ENCODE assay signal across 20 mouse cellular contexts in genomic region chr3:51490088-51490753, GRCm38 (mm10). TPM values are rescaled to one million over a fixed set of nuclear protein-coding genes. Genes with fewer than 3 reads are reported as not detected.
DNase-seq lines count a peak whose midpoint lies in the region; ATAC-seq and TF ChIP-seq lines count a peak whose summit lies in the region.
"Had no signal": no experiment of that assay in that cellular context is flagged by ENCODE, and none has a peak within 500 bp of the region (broad histone marks: within the 10 kb centered on the region; RNA-seq: fewer than 3 reads in every experiment).

No protein-coding gene starts in this region.

- no peaks in the 10 kb centered on the region for H3K9me3 ChIP-seq in forebrain, postnatal 0 days (ENCODE audit: low read length)
- H3K9me3 ChIP-seq in forebrain, embryonic 12.5 days: no peaks in the 10 kb centered on the region
- no peaks in the 10 kb centered on the region for H3K9me3 ChIP-seq in neural tube, embryonic 14.5 days (ENCODE audit: control insufficient read depth, low read length)
- no peaks in the 10 kb centered on the region for H3K9me3 ChIP-seq in intestine, embryonic 15.5 days
- H3K9me3 ChIP-seq: forebrain, embryonic 13.5 days; G1E; heart, embryonic 15.5 days had no signal

- H3K27ac ChIP-seq in forebrain, postnatal 0 days (ENCODE audit: low read depth, low read length): peak overlapping the region; percentile 69; the same call in 1 of the 2 replicates
- H3K27ac ChIP-seq in forebrain, embryonic 12.5 days: no peak overlapping the region
- peak overlapping the region; percentile 79 for H3K27ac ChIP-seq in layer of hippocampus, adult 2 months
- H3K27ac ChIP-seq in neural tube, embryonic 14.5 days (ENCODE audit: low read depth, low read length): no peak overlapping the region
- no peak overlapping the region for H3K27ac ChIP-seq in intestine, embryonic 15.5 days
- H3K27ac ChIP-seq: forebrain, embryonic 13.5 days; heart, embryonic 15.5 days had no signal

- H3K27me3 ChIP-seq in forebrain, postnatal 0 days (ENCODE audit: insufficient read depth, low read length): no peaks in the 10 kb centered on the region
- H3K27me3 ChIP-seq in forebrain, embryonic 12.5 days: no peaks in the 10 kb centered on the region
- no peaks in the 10 kb centered on the region for H3K27me3 ChIP-seq in neural tube, embryonic 14.5 days (ENCODE audit: control insufficient read depth, insufficient read depth, low read length)
- H3K27me3 ChIP-seq in intestine, embryonic 15.5 days (replicated peaks): no peaks in the 10 kb centered on the region
- H3K27me3 ChIP-seq: forebrain, embryonic 13.5 days; heart, embryonic 15.5 days had no signal

- peak; percentile 31 for DNase-seq in forebrain, postnatal 0 days
- peak in 1 of 2 experiments; percentile 38 for DNase-seq in layer of hippocampus, adult 2 months (ENCODE audit: low spot score in 2 of 2)
- DNase-seq in layer of hippocampus, postnatal 25 days (ENCODE audit: extremely low spot score in 1 of 2, low spot score in 1 of 2): no peak
- DNase-seq in neural tube, embryonic 10.5 days (ENCODE audit: extremely low spot score, low spot score): no peak
- no peak for DNase-seq in urinary bladder, postnatal 10 days (ENCODE audit: low spot score)
- DNase-seq: adrenal gland, postnatal 25 days; cerebellum, adult 18-20 months; cerebellum, postnatal 36 days; heart, postnatal 4 days; kidney, postnatal 4 days; liver, postnatal 0 days; lung, postnatal 10 days; spleen, adult 18-20 months; thymus, postnatal 4 days had no signal

- H3K36me3 ChIP-seq in forebrain, postnatal 0 days (ENCODE audit: insufficient read depth): peaks cover 11% of the 10 kb centered on the region
- H3K36me3 ChIP-seq in forebrain, embryonic 12.5 days (replicated peaks): peaks cover 8% of the 10 kb centered on the region
- H3K36me3 ChIP-seq in neural tube, embryonic 14.5 days (ENCODE audit: control insufficient read depth, insufficient read depth, low read length): peaks cover 14% of the 10 kb centered on the region; the same call in 1 of the 2 replicates
- H3K36me3 ChIP-seq in intestine, embryonic 15.5 days: peaks cover 7% of the 10 kb centered on the region

- TF ChIP-seq CTCF in forebrain, postnatal 0 days (IDR thresholded peaks at IDR 0.05; ENCODE audit: low read depth): no peak
- TF ChIP-seq CTCF in layer of hippocampus, adult 2 months (conservative IDR thresholded peaks at IDR 0.05): no peak

- ATAC-seq in forebrain, postnatal 0 days: peak; percentile 61; the same call in 1 of the 2 replicates
- ATAC-seq in forebrain, embryonic 12.5 days (ENCODE audit: low FRiP score): no peak
- peak; percentile 15; the same call in 1 of the 2 replicates for ATAC-seq in neural tube, embryonic 14.5 days (ENCODE audit: low read depth)
- ATAC-seq in intestine, embryonic 15.5 days: no peak
- ATAC-seq: forebrain, embryonic 13.5 days; liver, postnatal 0 days had no signal

- no peak overlapping the region for H3K4me3 ChIP-seq in forebrain, postnatal 0 days (ENCODE audit: low read depth, low read length)
- H3K4me3 ChIP-seq in forebrain, embryonic 12.5 days (replicated peaks): no peak overlapping the region
- H3K4me3 ChIP-seq in layer of hippocampus, adult 2 months: no peak overlapping the region
- H3K4me3 ChIP-seq in neural tube, embryonic 14.5 days (ENCODE audit: low read depth, low read length): no peak overlapping the region
- no peak overlapping the region for H3K4me3 ChIP-seq in intestine, embryonic 15.5 days (replicated peaks)
- H3K4me3 ChIP-seq: forebrain, embryonic 13.5 days; heart, embryonic 15.5 days had no signal

- no peak overlapping the region for H3K4me2 ChIP-seq in forebrain, postnatal 0 days (ENCODE audit: low read depth)
- H3K4me2 ChIP-seq in forebrain, embryonic 12.5 days: no peak overlapping the region
- no peak overlapping the region for H3K4me2 ChIP-seq in neural tube, embryonic 14.5 days (ENCODE audit: low read depth, low read length)
- no peak overlapping the region for H3K4me2 ChIP-seq in intestine, embryonic 15.5 days (replicated peaks)
- H3K4me2 ChIP-seq: forebrain, embryonic 13.5 days; heart, embryonic 15.5 days had no signal

- no peak overlapping the region for H3K9ac ChIP-seq in forebrain, postnatal 0 days
- no peak overlapping the region for H3K9ac ChIP-seq in forebrain, embryonic 12.5 days
- H3K9ac ChIP-seq in neural tube, embryonic 14.5 days (replicated peaks; ENCODE audit: low read depth, low read length): no peak overlapping the region
- no peak overlapping the region for H3K9ac ChIP-seq in intestine, embryonic 15.5 days
- H3K9ac ChIP-seq: forebrain, embryonic 13.5 days; heart, embryonic 15.5 days; liver, postnatal 0 days had no signal

- peaks cover 18% of the 10 kb centered on the region for H3K4me1 ChIP-seq in forebrain, postnatal 0 days (ENCODE audit: insufficient read depth)
- H3K4me1 ChIP-seq in forebrain, embryonic 12.5 days: peaks cover 8% of the 10 kb centered on the region
- H3K4me1 ChIP-seq in neural tube, embryonic 14.5 days (ENCODE audit: control insufficient read depth, insufficient read depth, low read length): peaks cover 8% of the 10 kb centered on the region; the same call in 1 of the 2 replicates
- H3K4me1 ChIP-seq in intestine, embryonic 15.5 days (replicated peaks): peaks cover 8% of the 10 kb centered on the region

- WGBS in forebrain, postnatal 0 days: 50% methylated on average over 7 of the region's 7 CpGs
- WGBS in forebrain, embryonic 12.5 days: 63% methylated on average over 7 of the region's 7 CpGs
- 73% methylated on average over 7 of the region's 7 CpGs for WGBS in neural tube, embryonic 14.5 days
- WGBS in intestine, embryonic 15.5 days: 87% methylated on average over 7 of the region's 7 CpGs

RNA-seq across cellular contexts. Expression of gene Rab33b, which starts 6.5 kb away (rescaled TPM):
- total RNA-seq in forebrain, postnatal 0 days (2014; rRNA removed): 41.0 and 47.9 TPM in 2 replicates
- polyA plus RNA-seq in forebrain, postnatal 0 days (2015; fragmentation: Nextera tagmentation; extraction: Ambion mirVana): 31.3 and 32.8 TPM in 2 replicates
- polyA plus RNA-seq in forebrain, embryonic 12.5 days (2016; fragmentation: Nextera tagmentation; extraction: Ambion mirVana): 19.2 and 20.0 TPM in 2 replicates
- 10 to 100 TPM; 22.8 to 25.4 TPM for total RNA-seq in layer of hippocampus, adult 2 months (2021)
- 10 to 100 TPM; 23.0 to 24.8 TPM for total RNA-seq in layer of hippocampus, postnatal 25 days (2021)
- 24.5 and 31.1 TPM in 2 replicates for polyA plus RNA-seq in neural tube, embryonic 14.5 days (2014; fragmentation: Nextera tagmentation; extraction: Ambion mirVana)
- 22.0 and 23.4 TPM in 2 replicates for polyA plus RNA-seq in intestine, embryonic 15.5 days (2015; fragmentation: Nextera tagmentation; extraction: Ambion mirVana)

Comparison
In these comparisons a context has a peak if more than half of its experiments do, and no peak if none do; other contexts are left out.
1. ATAC-seq: peak in forebrain, postnatal 0 days (single experiment) and neural tube, embryonic 14.5 days (single experiment); none in forebrain, embryonic 12.5 days (single experiment) and intestine, embryonic 15.5 days (single experiment).
2. H3K27ac ChIP-seq: peak in forebrain, postnatal 0 days (single experiment) and layer of hippocampus, adult 2 months (single experiment); none in forebrain, embryonic 12.5 days (single experiment), neural tube, embryonic 14.5 days (single experiment) and intestine, embryonic 15.5 days (single experiment).